Mouse (Mus musculus): Measurements from ENCODE around the gene Tmco3. TPM values are rescaled to one million over a fixed set of nuclear protein-coding genes. Genes with fewer than 3 reads are reported as not detected.

Gene Tmco3
- total and polyA plus RNA-seq, 2 experiments from 2014 or later, result 31.3 to 33.5 TPM

GRCm38 (mm10) chr8:13356681-13357080 lies 68.7 kb downstream of the Tmco3 start:
- Histone ChIP-seq H3K27me3 (ENCODE audit: insufficient read depth, low read length) (no peaks in the 10 kb centered on the region), H3K4me3 (ENCODE audit: low read length) (no peak overlapping the region)
- 81% methylated on average over 10 of the region's 10 CpGs for WGBS

GRCm38 (mm10) chr8:13360213-13360612 lies 72.2 kb downstream of the Tmco3 start:
- TF ChIP-seq CTCF (IDR thresholded peaks at IDR 0.05; ENCODE audit: low read depth), result no peak
- no peak for DNase-seq (ENCODE audit: low spot score)

More at GRCm38 (mm10) chr8:13356681-13357080, 68.7 kb downstream of the Tmco3 start:
- Histone ChIP-seq H3K4me2 (ENCODE audit: low read depth, low read length) (no peak overlapping the region), H3K27ac (no peak overlapping the region), H3K36me3 (ENCODE audit: insufficient read depth, low read length) (peaks cover 59% of the 10 kb centered on the region), H3K9ac (replicated peaks; ENCODE audit: low read length) (no peak overlapping the region), H3K9me3 (ENCODE audit: low read length) (no peaks in the 10 kb centered on the region), H3K4me1 (ENCODE audit: insufficient read depth, low read length) (no peaks in the 10 kb centered on the region)
- DNase-seq (ENCODE audit: low spot score), result no peak
- TF ChIP-seq CTCF (IDR thresholded peaks at IDR 0.05; ENCODE audit: low read depth), result peak; percentile 21; the same call in 1 of the 2 replicates
- no peak for ATAC-seq

GRCm38 (mm10) chr8:13361865-13362264 lies 73.9 kb downstream of the Tmco3 start:
- H3K9me3 ChIP-seq (ENCODE audit: low read length), result no peaks in the 10 kb centered on the region
- peaks cover 73% of the 10 kb centered on the region for H3K36me3 ChIP-seq (ENCODE audit: insufficient read depth, low read length)
- no peak overlapping the region for H3K4me2 ChIP-seq (ENCODE audit: low read depth, low read length)
- no peak overlapping the region for H3K4me3 ChIP-seq (ENCODE audit: low read length)
- WGBS, result 96% methylated on average over 6 of the region's 6 CpGs
- no peak overlapping the region for H3K9ac ChIP-seq (replicated peaks; ENCODE audit: low read length)
- H3K4me1 ChIP-seq (ENCODE audit: insufficient read depth, low read length), result no peaks in the 10 kb centered on the region
- no peak for ATAC-seq
- TF ChIP-seq CTCF (IDR thresholded peaks at IDR 0.05; ENCODE audit: low read depth), result peak; percentile 42
- DNase-seq (ENCODE audit: low spot score), result no peak
- no peaks in the 10 kb centered on the region for H3K27me3 ChIP-seq (ENCODE audit: insufficient read depth, low read length)
- H3K27ac ChIP-seq, result no peak overlapping the region

More at GRCm38 (mm10) chr8:13360213-13360612, 72.2 kb downstream of the Tmco3 start:
- WGBS, result 86% methylated on average over 7 of the region's 7 CpGs
- Histone ChIP-seq H3K4me3 (ENCODE audit: low read length) (no peak overlapping the region), H3K27me3 (ENCODE audit: insufficient read depth, low read length) (no peaks in the 10 kb centered on the region), H3K9me3 (ENCODE audit: low read length) (no peaks in the 10 kb centered on the region), H3K4me2 (ENCODE audit: low read depth, low read length) (no peak overlapping the region), H3K27ac (no peak overlapping the region), H3K36me3 (ENCODE audit: insufficient read depth, low read length) (peaks cover 72% of the 10 kb centered on the region), H3K9ac (replicated peaks; ENCODE audit: low read length) (no peak overlapping the region), H3K4me1 (ENCODE audit: insufficient read depth, low read length) (no peaks in the 10 kb centered on the region)
- no peak for ATAC-seq

Other genes with a start within 250 kb of the Tmco3 start
- gene Proz, start 227.3 kb upstream of the Tmco3 start, total RNA-seq (2014; rRNA removed), result not detected in 2 replicates
- 0.40 and 0.58 TPM in 2 replicates for gene Proz, start 227.3 kb upstream of the Tmco3 start, polyA plus RNA-seq (2015; fragmentation: Nextera tagmentation; extraction: Ambion mirVana)
- gene Pcid2, start 182.7 kb upstream of the Tmco3 start, total RNA-seq (2014; rRNA removed), result 28.6 and 29.1 TPM in 2 replicates
- gene Pcid2, start 182.7 kb upstream of the Tmco3 start, polyA plus RNA-seq (2015; fragmentation: Nextera tagmentation; extraction: Ambion mirVana), result 29.3 and 31.5 TPM in 2 replicates
- gene Cul4a, start 182.6 kb upstream of the Tmco3 start, total RNA-seq (2014; rRNA removed), result 118 and 127 TPM in 2 replicates
- 57.9 and 60.6 TPM in 2 replicates for gene Cul4a, start 182.6 kb upstream of the Tmco3 start, polyA plus RNA-seq (2015; fragmentation: Nextera tagmentation; extraction: Ambion mirVana)
- 317 and 341 TPM in 2 replicates for gene Lamp1, start 129.0 kb upstream of the Tmco3 start, total RNA-seq (2014; rRNA removed)
- 400 and 402 TPM in 2 replicates for gene Lamp1, start 129.0 kb upstream of the Tmco3 start, polyA plus RNA-seq (2015; fragmentation: Nextera tagmentation; extraction: Ambion mirVana)
- 12.8 and 14.8 TPM in 2 replicates for gene Grtp1, start 87.6 kb upstream of the Tmco3 start, total RNA-seq (2014; rRNA removed)
- 17.1 and 18.1 TPM in 2 replicates for gene Grtp1, start 87.6 kb upstream of the Tmco3 start, polyA plus RNA-seq (2015; fragmentation: Nextera tagmentation; extraction: Ambion mirVana)
- 2.3 TPM in 1 of 2 replicates, not detected in the other for gene Adprhl1, start 34.0 kb upstream of the Tmco3 start, total RNA-seq (2014; rRNA removed)
- gene Adprhl1, start 34.0 kb upstream of the Tmco3 start, polyA plus RNA-seq (2015; fragmentation: Nextera tagmentation; extraction: Ambion mirVana), result 0.14 and 0.50 TPM in 2 replicates
- gene Dcun1d2, start 59 bp upstream of the Tmco3 start, total RNA-seq (2014; rRNA removed), result 27.3 and 33.8 TPM in 2 replicates
- 24.9 and 25.1 TPM in 2 replicates for gene Dcun1d2, start 59 bp upstream of the Tmco3 start, polyA plus RNA-seq (2015; fragmentation: Nextera tagmentation; extraction: Ambion mirVana)
- gene Tfdp1, start 50.6 kb downstream of the Tmco3 start, total RNA-seq (2014; rRNA removed), result 66.3 and 74.1 TPM in 2 replicates
- 85.1 and 86.2 TPM in 2 replicates for gene Tfdp1, start 50.6 kb downstream of the Tmco3 start, polyA plus RNA-seq (2015; fragmentation: Nextera tagmentation; extraction: Ambion mirVana)
- not detected in 2 replicates for gene Atp4b, start 108.6 kb downstream of the Tmco3 start, total RNA-seq (2014; rRNA removed)
- gene Atp4b, start 108.6 kb downstream of the Tmco3 start, polyA plus RNA-seq (2015; fragmentation: Nextera tagmentation; extraction: Ambion mirVana), result not detected in 2 replicates
- not detected in 2 replicates for gene Grk1, start 116.9 kb downstream of the Tmco3 start, total RNA-seq (2014; rRNA removed)
- not detected in 2 replicates for gene Grk1, start 116.9 kb downstream of the Tmco3 start, polyA plus RNA-seq (2015; fragmentation: Nextera tagmentation; extraction: Ambion mirVana)
- 1.6 and 5.9 TPM in 2 replicates for gene Tmem255b, start 147.0 kb downstream of the Tmco3 start, total RNA-seq (2014; rRNA removed)
- 4.3 and 4.6 TPM in 2 replicates for gene Tmem255b, start 147.0 kb downstream of the Tmco3 start, polyA plus RNA-seq (2015; fragmentation: Nextera tagmentation; extraction: Ambion mirVana)
- 89.0 and 91.2 TPM in 2 replicates for gene Gas6, start 206.3 kb downstream of the Tmco3 start, total RNA-seq (2014; rRNA removed)
- gene Gas6, start 206.3 kb downstream of the Tmco3 start, polyA plus RNA-seq (2015; fragmentation: Nextera tagmentation; extraction: Ambion mirVana), result 77.9 and 78.4 TPM in 2 replicates

Data from hindbrain, postnatal 0 days (tissue).